Mouse (Mus musculus) neural tube, embryonic 12.5 days (tissue): ENCODE data around the gene Hipk2. TPM values are rescaled to one million over a fixed set of nuclear protein-coding genes. Genes with fewer than 3 reads are reported as not detected.

Experiments used
- ATAC-seq: fragments of 200-750 bp; cut with Nextera tagmentation; 2 replicates; pipeline ENCODE4 v1.8.0; 2017; ENCODE audit warnings: low read depth, mild to moderate bottlenecking, moderate TSS enrichment, moderate library complexity; ENCODE audit not compliant: low FRiP score
- H3K27ac ChIP-seq: fragments of 300-500 bp; sonication (generic); 2 replicates; pipeline ENCODE4 v1.5.1; 2016
- H3K27me3 ChIP-seq: fragments of 300-500 bp; sonication (generic); replicated peaks from 2 replicates; pipeline ENCODE4 v1.6.1; 2016; ENCODE audit warnings: mild to moderate bottlenecking
- H3K36me3 ChIP-seq: fragments of 300-500 bp; sonication (generic); 2 replicates; pipeline ENCODE4 v1.6.1; 2016; ENCODE audit warnings: mild to moderate bottlenecking
- H3K4me1 ChIP-seq: fragments of 300-500 bp; sonication (generic); 2 replicates; pipeline ENCODE4 v1.6.1; 2016
- H3K4me2 ChIP-seq: fragments of 300-500 bp; sonication (generic); replicated peaks from 2 replicates; pipeline ENCODE4 v1.6.1; 2016; ENCODE audit warnings: mild to moderate bottlenecking
- H3K4me3 ChIP-seq: fragments of 300-500 bp; sonication (generic); 2 replicates; pipeline ENCODE4 v1.5.1; 2016
- H3K9ac ChIP-seq: fragments of 300-500 bp; sonication (generic); 2 replicates; pipeline ENCODE4 v1.6.1; 2016; ENCODE audit warnings: mild to moderate bottlenecking
- H3K9me3 ChIP-seq: fragments of 300-500 bp; sonication (generic); 2 replicates; pipeline ENCODE4 v1.6.1; 2016; ENCODE audit warnings: mild to moderate bottlenecking
- WGBS: fragments of 180-500 bp; shearing (Covaris S2); methylation state at CpG from one replicate; pipeline ENCODE4 v1.1.7; 2016; 5-methylcytosine and 5-hydroxymethylcytosine counted together
- polyA plus RNA-seq: library from polyadenylated mRNA; unstranded; fragments of >200 nt; fragmentation: Nextera tagmentation; extraction: Ambion mirVana; gene quantifications from 2 replicates; pipeline ENCODE4 v1.2.1, GENCODE M21; 2016

Gene Hipk2
- polyA plus RNA-seq = 32.7 and 38.8 TPM in 2 replicates

DNA sequence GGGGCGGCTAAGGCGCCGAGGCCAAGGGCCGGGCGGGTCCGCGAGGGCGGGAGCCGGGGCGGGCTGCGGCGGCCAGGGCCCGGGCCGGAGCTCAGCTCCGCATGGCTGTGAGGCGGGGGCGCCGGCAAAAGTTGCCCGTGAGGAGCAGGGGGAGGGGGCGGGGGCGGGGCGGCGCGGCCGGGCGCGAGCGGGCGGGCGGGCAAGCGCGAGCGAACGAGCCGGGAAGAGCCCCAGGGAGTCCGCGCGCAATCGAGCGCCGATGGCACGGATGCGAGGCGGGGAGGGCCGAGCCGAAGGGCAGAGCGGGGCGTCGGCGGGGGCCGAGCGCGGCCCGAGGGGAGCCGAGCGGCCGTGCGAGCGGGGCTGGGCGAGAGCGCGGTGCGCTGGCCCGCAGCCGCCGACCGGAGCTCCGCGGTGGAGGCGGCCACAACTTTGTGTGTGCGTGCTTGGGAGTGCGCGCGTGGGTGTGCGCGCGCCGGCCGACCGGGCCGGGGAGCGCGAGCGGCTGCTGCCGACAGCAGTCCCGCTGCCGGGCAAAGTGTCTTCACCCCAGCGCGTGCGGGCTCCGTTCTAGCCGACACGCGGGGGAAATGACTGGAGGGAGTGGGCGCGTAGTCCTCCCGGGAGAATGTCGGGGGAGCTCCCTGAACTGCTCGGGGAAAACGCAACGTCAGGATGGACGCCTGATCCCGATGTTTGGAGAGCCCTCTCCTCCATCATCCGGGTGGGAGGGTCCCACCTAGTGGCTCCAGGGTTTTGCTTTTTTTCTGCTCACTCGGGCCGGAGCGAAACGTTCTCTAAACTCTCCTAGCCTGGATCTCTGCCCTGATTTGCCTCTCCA lies at the start of gene Hipk2:
Hipk2 (minus strand) TSS at position 95 of the 841 bp plus-strand sequence.
- Histone ChIP-seq H3K27me3 (no peaks in the 10 kb centered on the region; the same call in 1 of the 2 replicates), H3K36me3 (no peaks in the 10 kb centered on the region), H3K27ac (peak within 1 kb of the TSS; percentile 91), H3K4me2 (peak within 1 kb of the TSS; percentile 67), H3K9me3 (no peaks in the 10 kb centered on the region), H3K4me1 (peaks cover 26% of the 10 kb centered on the region), H3K9ac (peak within 1 kb of the TSS; percentile 100), H3K4me3 (peak within 1 kb of the TSS; percentile 99)
- under 1% methylated on average over 100 of the region's 108 CpGs for WGBS
- peak; percentile 87 for ATAC-seq

DNA sequence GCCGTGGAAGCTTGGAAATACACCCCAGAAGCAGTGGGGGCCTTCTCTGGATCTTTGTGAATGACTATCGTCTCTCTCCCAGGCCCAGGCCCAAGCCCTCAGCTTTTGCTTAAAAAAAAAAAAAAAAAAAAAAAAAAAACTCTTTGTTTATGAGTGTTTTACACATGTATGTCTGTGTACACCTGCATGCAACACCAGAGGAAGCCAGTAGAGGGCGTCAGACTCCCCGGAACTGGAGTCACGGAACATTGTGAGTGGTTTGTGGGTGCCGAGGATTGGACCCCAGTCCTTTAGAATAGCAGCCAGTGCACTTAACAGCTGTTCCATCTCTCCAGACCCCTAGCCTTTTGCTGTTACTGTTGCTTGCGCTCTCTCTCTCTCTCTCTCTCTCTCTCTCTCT lies 49.8 kb upstream of the Hipk2 start:
- H3K4me1 ChIP-seq = no peaks in the 10 kb centered on the region
- 60% methylated on average over 7 of the region's 7 CpGs for WGBS
- no peak overlapping the region for H3K9ac ChIP-seq
- no peak for ATAC-seq
- H3K36me3 ChIP-seq = no peaks in the 10 kb centered on the region
- H3K27ac ChIP-seq = no peak overlapping the region
- no peaks in the 10 kb centered on the region for H3K9me3 ChIP-seq
- no peaks in the 10 kb centered on the region for H3K27me3 ChIP-seq
- H3K4me3 ChIP-seq = no peak overlapping the region
- H3K4me2 ChIP-seq = peak overlapping the region; percentile 47

DNA sequence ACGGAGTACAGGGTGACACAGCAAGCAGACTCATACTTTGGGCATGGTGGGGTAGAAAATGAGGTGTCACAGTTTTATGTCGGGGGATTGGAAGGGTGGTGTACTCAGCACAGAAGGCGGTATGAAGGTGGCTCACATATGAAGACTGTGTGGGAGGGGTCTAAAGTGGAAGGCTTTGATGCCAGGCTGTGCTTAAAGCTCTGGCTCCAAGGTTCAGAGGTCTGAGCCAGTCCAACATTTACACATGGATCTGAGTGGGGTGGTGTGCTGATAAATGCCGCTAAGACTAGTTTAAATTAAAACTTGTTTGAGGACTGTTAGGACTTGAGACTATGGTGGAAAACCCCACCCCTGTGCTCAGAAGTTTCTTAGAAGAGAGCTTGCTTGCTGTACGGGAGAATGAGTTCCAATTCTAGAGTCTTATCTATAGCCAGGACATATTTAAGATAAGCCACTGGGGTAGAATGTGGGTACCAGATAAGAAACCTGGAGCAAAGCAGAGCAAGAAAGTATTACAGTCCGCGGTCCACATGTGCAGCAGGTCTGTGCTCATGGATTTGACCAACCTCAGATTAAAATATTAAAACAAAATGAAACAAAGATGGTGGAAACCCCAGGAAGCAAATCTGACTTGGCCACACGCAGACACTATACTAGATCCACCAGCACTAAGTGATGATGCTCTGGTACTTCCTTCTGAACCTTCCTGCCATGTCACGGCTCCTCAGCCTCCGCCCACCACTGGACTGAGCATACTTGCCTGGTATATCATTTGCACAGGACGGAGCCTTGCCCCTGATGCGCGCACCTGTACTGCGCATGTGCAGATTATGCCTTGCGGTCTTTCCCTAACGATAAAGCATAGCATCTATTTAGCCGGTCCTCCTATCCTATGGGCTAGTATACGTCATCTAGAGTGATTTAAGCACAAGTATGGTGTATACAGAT lies 48.2 kb upstream of the Hipk2 start:
- WGBS = 92% methylated on average over 18 of the region's 18 CpGs
- Histone ChIP-seq H3K27ac (no peak overlapping the region), H3K9me3 (no peaks in the 10 kb centered on the region), H3K4me3 (no peak overlapping the region), H3K9ac (no peak overlapping the region), H3K4me2 (no peak overlapping the region), H3K36me3 (no peaks in the 10 kb centered on the region), H3K4me1 (no peaks in the 10 kb centered on the region), H3K27me3 (no peaks in the 10 kb centered on the region)
- no peak for ATAC-seq

DNA sequence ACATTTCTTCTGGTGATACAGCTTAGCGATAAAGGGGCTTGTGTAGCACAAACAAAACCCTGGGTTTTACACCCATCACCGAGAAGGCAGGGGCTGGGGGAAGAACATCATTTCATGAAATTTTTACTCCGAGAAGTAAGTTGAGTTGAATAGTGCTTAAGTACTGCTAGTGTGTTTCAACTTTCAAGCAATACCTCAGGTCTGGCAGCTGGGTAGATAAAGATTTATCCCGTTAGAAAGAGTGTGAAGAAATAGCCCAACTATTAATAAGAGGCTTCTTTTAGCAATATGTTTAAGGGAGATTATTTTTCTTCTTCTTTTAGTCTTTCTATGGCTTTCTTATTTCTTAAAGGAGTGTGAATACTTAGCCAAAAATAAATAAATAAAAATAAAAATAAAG lies 47.5 kb upstream of the Hipk2 start:
- H3K4me2 ChIP-seq = no peak overlapping the region
- no peak overlapping the region for H3K9ac ChIP-seq
- no peak overlapping the region for H3K27ac ChIP-seq
- no peaks in the 10 kb centered on the region for H3K36me3 ChIP-seq
- no peaks in the 10 kb centered on the region for H3K27me3 ChIP-seq
- ATAC-seq = no peak
- 90% methylated on average over 4 of the region's 4 CpGs for WGBS
- H3K4me3 ChIP-seq = no peak overlapping the region
- H3K4me1 ChIP-seq = no peaks in the 10 kb centered on the region
- no peaks in the 10 kb centered on the region for H3K9me3 ChIP-seq

DNA sequence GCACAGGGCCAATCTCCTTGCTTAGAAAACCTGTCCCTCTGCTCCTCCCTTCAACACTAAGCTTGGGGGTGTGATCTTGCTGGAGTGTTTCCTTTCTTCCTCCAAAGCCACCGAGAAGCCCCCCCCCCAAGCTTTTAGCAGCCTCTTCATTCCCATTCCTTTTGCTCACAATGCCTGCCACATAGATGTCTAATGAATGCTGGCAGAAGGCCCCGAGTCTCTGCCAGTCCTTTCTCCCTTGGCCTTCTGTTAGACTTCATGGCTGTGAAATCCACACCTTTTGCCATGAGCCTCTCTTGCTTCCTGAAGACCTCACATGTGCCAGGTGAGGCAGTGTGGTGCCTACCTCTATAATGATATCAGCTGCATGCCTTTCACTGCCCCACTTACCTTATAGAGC lies 46.6 kb upstream of the Hipk2 start:
- Histone ChIP-seq H3K9me3 (no peaks in the 10 kb centered on the region), H3K9ac (no peak overlapping the region), H3K4me2 (no peak overlapping the region), H3K27ac (no peak overlapping the region), H3K4me3 (no peak overlapping the region), H3K27me3 (no peaks in the 10 kb centered on the region), H3K4me1 (no peaks in the 10 kb centered on the region), H3K36me3 (no peaks in the 10 kb centered on the region)
- no peak for ATAC-seq
- 73% methylated on average over 2 of the region's 2 CpGs for WGBS

DNA sequence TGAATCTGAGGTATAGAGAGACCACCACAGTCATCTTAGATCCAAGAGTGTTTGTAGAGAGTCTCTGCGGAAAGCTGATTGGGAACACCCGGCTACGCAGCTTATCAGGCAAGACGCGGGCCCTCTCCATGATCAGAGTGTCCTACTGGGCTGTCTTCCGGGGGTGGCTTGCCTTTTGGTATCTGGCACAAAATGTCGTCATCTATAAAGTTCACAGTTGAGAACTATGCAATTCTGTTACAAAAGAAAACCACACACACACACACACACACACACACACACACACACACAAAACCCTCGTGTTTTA lies 45.8 kb upstream of the Hipk2 start:
- Histone ChIP-seq H3K9me3 (no peaks in the 10 kb centered on the region), H3K27me3 (no peaks in the 10 kb centered on the region), H3K9ac (no peak overlapping the region), H3K4me3 (no peak overlapping the region), H3K4me2 (no peak overlapping the region), H3K4me1 (no peaks in the 10 kb centered on the region), H3K27ac (no peak overlapping the region), H3K36me3 (no peaks in the 10 kb centered on the region)
- no peak for ATAC-seq
- 95% methylated on average over 8 of the region's 8 CpGs for WGBS

DNA sequence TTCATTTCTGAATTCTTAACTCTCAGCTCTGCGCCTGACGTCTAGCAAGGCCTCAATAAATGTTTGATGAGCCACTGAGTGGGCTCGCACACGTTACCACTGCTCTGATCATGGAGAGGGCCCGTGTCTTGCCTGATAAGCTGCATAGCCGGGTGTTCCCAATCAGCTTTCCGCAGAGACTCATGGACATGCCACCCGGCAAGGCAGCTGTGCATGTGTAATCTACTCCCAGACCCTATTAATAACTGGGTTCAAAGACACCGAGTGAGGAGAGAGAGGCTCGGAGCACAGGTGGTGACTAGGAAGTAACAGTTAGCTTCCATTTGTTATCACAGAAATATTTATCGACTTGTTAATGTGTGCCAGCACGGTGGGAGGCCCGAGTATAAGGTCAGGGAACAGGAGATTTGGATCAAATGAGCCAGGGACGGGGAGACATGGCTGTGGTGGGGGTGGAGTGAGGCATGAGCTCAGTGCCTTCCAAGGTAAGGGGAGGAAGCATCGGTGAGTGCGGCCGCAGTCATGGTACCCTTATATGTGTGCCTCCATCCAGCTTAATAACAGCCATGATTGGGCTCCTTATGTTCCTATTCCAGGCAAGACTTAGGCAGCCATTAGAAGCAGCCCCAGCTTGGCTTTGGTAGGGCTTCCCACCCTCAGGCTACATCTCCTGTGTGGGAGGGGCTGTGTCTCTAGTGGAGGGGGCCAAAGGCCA lies 45.3 kb upstream of the Hipk2 start:
- H3K4me3 ChIP-seq = no peak overlapping the region
- no peak for ATAC-seq
- H3K27ac ChIP-seq = no peak overlapping the region
- no peaks in the 10 kb centered on the region for H3K27me3 ChIP-seq
- no peaks in the 10 kb centered on the region for H3K4me1 ChIP-seq
- no peak overlapping the region for H3K9ac ChIP-seq
- 82% methylated on average over 17 of the region's 17 CpGs for WGBS
- no peaks in the 10 kb centered on the region for H3K36me3 ChIP-seq
- H3K4me2 ChIP-seq = no peak overlapping the region
- H3K9me3 ChIP-seq = no peaks in the 10 kb centered on the region

DNA sequence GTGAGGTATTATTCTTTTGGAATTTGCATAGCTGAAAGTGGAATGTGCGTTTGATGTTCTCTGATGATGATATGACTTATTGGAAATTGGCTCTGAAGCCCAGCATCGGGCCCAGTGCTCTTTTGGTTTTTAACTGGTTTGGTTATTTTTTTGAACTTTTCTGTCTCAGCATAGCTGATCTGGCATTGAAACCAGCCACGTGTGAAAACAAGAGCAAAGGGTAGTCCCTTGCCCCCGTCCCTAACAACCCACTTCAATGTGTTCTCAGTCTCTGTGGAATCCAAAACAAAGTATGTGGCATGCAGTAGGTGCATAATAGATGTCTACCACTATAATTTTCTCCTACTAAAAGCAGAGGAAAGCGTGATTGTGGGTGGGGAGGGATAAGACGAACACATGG lies 44.2 kb upstream of the Hipk2 start:
- no peak for ATAC-seq
- H3K36me3 ChIP-seq = no peaks in the 10 kb centered on the region
- H3K4me1 ChIP-seq = no peaks in the 10 kb centered on the region
- no peak overlapping the region for H3K9ac ChIP-seq
- 86% methylated on average over 6 of the region's 6 CpGs for WGBS
- H3K4me3 ChIP-seq = no peak overlapping the region
- no peak overlapping the region for H3K27ac ChIP-seq
- no peak overlapping the region for H3K4me2 ChIP-seq
- no peaks in the 10 kb centered on the region for H3K27me3 ChIP-seq
- no peaks in the 10 kb centered on the region for H3K9me3 ChIP-seq

DNA sequence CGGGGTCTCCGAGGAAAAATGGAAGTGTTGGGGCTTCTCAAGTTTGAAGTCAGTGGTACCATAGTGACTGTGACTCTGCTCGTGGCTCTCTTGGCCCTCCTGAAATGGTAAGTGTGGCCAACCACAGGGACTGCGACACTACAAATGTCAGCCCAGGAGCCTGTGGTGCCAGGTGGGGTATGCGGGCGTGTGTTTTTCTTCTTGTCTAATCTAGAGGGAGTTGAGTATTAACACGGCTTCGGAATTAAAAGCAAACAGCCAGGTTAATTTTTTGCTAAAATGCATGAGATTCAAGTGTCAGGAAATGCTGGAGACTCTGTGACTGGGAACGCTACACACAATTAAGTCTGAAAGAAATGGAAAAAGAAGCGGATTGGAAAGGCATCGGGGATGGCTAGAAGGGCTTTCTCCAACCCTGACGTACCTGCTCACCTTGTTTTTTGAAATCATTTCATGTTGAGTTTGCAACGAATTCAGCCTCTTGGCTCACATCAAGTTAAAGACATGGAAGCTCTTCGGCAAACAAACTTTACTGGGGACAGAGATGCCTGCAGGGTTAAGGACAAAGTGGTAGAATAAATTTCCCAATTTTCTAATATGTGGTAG lies 43.3 kb upstream of the Hipk2 start:
- ATAC-seq = no peak

DNA sequence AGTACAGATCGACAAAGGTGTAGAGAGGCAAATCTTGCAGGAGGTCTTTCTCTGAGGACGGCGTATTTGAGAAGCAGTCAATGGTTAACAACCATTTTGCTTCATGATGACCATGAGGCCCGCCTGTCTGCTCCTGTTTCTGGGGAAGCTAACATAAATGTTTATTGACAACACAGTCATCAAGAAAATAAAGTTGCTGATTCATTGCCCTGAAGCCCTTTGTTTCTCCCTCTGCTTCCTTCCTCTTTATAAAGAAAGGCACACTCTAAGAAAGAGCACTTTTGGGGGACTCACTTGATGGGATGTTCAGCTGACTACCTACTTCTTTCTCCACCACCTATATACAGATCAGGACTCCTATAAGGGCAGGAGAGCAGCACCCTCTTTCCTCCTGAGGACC lies 42.8 kb upstream of the Hipk2 start:
- Histone ChIP-seq H3K9ac (no peak overlapping the region), H3K9me3 (no peaks in the 10 kb centered on the region), H3K4me2 (no peak overlapping the region), H3K27me3 (no peaks in the 10 kb centered on the region), H3K36me3 (no peaks in the 10 kb centered on the region), H3K4me1 (no peaks in the 10 kb centered on the region), H3K27ac (no peak overlapping the region), H3K4me3 (no peak overlapping the region)
- 79% methylated on average over 4 of the region's 4 CpGs for WGBS
- ATAC-seq = no peak

More for the DNA sequence above, 43.3 kb upstream of the Hipk2 start:
- 90% methylated on average over 14 of the region's 14 CpGs for WGBS
- Histone ChIP-seq H3K4me1 (no peaks in the 10 kb centered on the region), H3K9me3 (no peaks in the 10 kb centered on the region), H3K4me3 (no peak overlapping the region), H3K9ac (no peak overlapping the region), H3K36me3 (no peaks in the 10 kb centered on the region), H3K27ac (no peak overlapping the region), H3K4me2 (no peak overlapping the region), H3K27me3 (no peaks in the 10 kb centered on the region)

DNA sequence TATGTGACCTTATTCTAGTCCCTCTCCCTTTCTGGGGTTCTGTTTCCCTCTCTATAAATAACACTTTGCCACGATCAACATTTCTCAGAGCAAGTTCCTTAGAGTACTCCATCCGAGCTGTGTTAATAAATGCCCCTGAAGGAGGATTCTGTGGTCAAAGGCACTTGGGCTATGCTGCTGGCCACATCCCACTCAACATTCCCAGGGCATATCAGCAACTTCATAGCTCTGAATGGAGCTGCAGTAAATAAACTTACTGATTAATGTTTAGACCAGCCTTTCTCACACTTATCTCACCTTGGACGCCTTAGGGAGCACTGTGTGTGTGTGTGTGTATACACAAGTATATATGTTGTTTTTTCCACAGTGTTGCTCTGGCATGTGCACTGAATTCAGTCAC lies 41.5 kb upstream of the Hipk2 start:
- no peak overlapping the region for H3K4me2 ChIP-seq
- H3K9ac ChIP-seq = no peak overlapping the region
- H3K36me3 ChIP-seq = no peaks in the 10 kb centered on the region
- WGBS = 79% methylated on average over 3 of the region's 3 CpGs
- no peak overlapping the region for H3K4me3 ChIP-seq
- H3K9me3 ChIP-seq = no peaks in the 10 kb centered on the region
- H3K27me3 ChIP-seq = no peaks in the 10 kb centered on the region
- H3K27ac ChIP-seq = no peak overlapping the region
- ATAC-seq = no peak
- H3K4me1 ChIP-seq = no peaks in the 10 kb centered on the region

DNA sequence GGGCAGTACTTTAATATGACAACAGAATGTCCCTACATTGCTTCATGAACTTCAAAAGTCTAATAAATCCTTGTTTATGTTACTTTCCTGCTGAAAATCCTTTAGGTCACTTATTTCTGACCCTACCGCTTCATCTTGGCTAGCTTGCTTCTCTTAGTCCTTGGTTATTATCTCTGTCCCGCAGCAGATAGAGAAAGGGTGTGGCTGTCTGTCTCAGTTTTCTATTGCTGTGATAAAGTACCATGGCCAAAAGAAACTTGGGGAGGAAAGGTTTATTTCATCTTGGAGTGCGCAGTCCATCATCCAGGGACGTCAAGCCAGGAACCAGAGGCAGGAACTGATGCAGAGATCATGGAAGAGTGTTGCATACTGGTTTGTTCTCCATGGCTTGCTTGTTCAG lies 40.6 kb upstream of the Hipk2 start:
- 83% methylated on average over 4 of the region's 4 CpGs for WGBS
- ATAC-seq = no peak
- Histone ChIP-seq H3K9ac (no peak overlapping the region), H3K4me1 (no peaks in the 10 kb centered on the region), H3K27ac (no peak overlapping the region), H3K27me3 (no peaks in the 10 kb centered on the region), H3K9me3 (no peaks in the 10 kb centered on the region), H3K36me3 (no peaks in the 10 kb centered on the region), H3K4me2 (no peak overlapping the region), H3K4me3 (no peak overlapping the region)
